Mouse (Mus musculus): ENCODE results near the gene Evx1. TPM values are rescaled to one million over a fixed set of nuclear protein-coding genes. Genes with fewer than 3 reads are reported as not detected.
"Not testable (repeated sequence)": the region's sequence is repeated elsewhere in the genome, so short reads cannot be mapped to it uniquely, and the experiment has no call there.

Gene Evx1
- total RNA-seq, 4 experiments from 2014 or later: not detected

DNA sequence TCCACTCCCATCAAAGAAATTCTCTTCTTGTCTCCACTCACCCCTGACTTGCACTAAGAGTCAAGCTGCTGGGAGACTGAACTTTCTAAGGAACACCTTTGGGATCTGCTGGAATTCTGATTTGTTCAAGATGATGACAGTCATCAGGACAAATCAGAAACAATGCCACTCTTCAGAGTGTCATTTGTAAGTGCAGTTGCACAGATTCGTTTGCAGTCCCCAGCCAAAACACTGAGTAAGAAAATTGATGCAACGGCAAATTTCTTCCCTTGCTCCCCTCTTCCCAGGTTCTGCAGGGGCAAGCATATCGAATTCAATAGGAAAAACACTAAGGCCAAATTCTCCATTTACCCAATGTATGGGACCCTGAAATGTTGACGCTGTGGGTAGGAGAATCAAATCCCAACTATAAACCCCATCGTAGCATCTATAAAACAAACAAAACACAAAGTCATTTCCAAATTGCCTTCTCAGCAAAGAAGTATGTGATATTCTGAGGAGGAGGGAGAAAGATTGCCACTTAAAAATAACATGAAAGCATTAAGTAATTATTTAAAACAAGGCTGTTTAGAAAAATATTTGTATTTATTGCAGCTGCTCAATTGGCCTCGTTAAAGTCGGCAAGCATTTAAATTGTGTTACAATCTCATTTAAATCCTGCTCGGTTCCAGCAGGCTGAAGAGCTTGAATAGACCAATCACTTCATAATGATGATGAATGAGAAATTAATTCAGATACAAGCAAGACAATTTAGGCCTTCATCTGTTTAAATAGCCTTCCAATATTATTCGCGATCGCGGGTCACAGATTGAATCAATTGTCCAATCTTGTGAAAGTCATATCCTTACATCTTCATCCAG, 7.9 kb downstream of the Evx1 start:
- no peak for DNase-seq (ENCODE audit: low spot score in 2 of 2)

DNA sequence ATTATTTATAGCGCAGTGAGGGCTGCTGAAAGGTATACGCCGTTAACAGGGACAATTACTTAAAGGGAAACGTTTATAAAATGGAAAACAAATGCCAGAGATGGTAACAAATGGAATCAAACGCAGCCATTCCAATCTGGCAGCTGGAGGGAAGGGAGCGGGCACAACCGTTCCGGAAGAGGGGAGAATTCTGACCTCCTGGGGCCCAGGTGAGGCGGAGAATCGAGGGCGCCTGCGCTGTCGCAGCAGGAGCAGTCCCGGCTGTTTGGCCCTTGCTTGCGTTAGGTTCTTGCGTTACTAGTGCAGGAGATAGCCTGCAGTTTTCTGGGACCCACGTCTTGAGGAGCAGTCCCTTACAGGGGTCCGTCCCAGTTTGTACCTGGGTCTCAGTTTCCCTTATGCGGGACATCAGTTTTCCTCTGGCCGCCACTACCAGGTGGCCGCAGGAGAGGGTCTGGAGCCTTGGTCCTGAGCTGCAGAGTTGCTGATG, 8.6 kb downstream of the Evx1 start:
- DNase-seq (ENCODE audit: low spot score in 2 of 2): no peak

DNA sequence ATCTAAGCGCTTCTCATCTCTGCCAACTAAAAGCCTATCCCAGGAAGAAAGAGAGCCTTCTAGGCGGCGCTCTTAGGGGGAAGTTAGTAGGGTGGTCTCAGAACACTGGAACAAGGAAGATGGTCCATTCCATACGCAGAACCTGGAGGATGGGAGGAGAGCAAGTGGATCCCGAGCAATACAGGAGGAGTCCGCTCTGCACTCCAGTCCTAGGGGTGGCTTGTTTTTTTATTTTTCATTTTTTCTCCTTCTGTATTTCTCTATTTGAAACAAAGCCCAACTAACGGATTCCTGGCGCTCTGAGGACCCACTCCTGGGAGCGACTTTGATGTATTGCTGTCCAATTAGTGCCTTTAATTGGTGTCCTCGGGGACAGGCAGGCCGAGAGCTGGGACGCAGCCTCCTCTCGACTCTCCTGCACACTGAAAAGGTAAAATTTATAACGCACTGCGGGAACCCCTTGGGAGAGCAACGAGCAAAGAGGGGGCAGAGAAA, 9.5 kb downstream of the Evx1 start:
- no peak for DNase-seq (ENCODE audit: low spot score in 2 of 2)

DNA sequence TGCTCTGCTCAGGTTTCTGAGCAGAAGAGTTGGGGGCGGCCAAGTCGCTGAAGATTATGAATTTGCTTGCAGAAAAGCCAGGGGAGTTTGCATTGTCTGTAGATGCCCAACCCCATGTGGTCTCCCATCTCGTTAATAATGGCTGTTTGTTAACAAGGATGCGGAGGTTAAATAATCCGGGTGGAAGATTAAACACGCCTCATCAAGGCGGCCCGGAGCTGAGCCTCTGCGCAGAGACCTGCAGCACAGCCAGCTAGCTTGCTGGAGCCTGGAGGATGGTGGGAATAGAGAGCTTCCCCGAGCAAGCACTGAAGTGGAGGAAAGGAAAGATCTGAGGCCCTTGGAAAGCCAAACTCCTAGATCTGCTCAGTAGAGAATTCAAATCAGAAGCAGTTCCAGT, 10.0 kb downstream of the Evx1 start:
- DNase-seq (ENCODE audit: low spot score in 2 of 2): no peak

DNA sequence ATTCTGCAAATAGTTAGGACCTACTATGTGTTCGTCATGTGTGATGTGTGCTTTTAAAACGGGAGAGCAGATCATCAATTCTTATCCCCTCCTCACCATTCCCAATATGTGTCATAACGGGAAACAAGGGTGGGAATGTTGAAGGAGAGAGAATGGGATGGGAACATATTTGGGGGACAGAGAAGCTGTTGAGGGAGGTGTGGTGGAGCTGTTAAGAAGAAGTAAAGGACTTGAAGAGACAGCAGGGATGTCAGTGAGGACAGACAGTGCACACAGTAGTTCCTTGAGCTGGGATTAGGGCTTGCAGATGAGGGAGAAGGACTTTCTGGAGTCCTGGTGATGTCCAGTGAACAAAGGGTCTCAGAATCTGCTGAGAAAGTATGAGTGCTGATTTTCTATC, 10.8 kb downstream of the Evx1 start:
- DNase-seq (ENCODE audit: low spot score in 2 of 2): no peak

DNA sequence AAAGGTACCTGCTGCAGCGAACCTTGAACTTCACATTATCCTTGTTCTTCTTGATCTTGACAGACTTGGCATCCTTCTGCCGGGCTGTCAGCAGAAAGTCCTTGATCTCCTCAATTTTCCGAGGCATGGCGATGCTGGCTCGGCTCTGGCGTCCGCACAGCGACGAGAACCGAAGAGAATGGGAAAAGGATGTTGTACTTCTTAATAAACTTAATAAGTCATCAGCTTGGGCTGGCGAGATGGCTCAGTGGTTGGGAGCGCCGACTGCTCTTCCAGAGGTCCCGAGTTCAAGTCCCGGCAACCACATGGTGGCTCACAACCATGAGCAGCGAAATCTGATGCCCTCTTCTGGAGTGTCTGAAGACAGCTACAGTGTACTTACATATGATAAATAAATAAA, 33.5 kb downstream of the Evx1 start:
- not testable (repeated sequence) for DNase-seq (ENCODE audit: low spot score in 2 of 2)

DNA sequence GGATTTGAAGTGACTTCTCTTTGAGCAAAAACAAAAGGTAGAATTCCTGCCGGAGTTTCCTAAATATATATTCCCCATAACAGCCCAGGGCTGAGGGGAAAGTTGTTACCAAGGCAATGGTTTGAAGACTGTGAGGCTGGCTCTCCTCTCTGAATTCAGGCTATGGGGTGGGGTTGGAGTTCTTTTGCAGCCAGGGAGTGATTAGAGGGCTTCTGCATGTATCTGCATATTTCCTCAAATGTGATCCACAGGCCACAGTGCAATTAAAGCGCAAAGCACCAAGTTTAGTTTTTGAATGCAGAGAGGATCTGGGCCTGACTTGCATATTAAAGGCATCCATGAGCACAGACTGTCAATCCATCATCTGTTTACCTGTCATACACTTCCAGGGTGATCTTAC, 52.7 kb downstream of the Evx1 start:
- DNase-seq (ENCODE audit: low spot score in 2 of 2): no peak

DNA sequence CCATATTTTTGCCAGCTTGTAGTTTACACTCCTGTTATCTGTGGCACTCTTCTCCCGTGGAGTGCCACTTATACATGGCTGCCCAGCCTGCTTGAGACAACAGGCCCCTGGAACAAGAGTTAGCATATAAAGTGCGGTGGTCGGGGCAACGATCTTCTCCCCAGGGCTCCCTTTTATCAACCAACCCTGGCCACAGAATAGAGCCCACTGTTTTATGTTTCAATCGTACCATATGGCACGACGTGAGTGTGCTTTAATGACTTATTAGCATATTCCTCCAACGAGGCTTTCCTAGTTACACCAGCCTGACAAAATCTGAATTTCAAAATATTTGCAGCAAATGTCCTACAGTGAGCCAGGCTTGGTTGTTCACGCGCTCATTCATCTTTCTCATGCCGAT, 53.2 kb downstream of the Evx1 start:
- DNase-seq (ENCODE audit: low spot score in 2 of 2): no peak

DNA sequence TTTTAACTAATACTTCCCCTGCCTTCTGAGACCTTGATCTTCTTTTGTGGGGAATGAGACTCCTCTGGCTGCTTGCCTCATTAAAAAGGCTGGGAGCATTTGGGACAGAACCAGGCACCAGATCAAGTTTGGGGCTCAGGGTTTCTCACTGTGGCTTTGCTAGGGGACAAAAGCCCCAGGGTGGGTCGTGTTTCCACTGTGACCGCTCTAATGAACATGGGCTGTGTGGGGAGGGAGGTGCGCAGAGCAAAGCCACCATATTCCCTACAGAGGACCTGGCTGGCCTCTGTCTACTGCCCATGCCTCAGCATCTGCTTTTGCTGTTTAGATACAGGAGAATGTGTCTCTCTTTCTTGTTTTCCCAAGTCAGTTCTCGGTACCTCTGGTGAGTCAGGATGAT, 53.8 kb downstream of the Evx1 start:
- no peak for DNase-seq (ENCODE audit: low spot score in 2 of 2)

Other genes with a start within 250 kb of the Evx1 start
- not detected for gene Hoxa1, start 155.2 kb upstream of the Evx1 start, total RNA-seq (2022)
- not detected for gene Hoxa2, start 148.7 kb upstream of the Evx1 start, total RNA-seq (2022)
- not detected for gene 5730596B20Rik, start 136.0 kb upstream of the Evx1 start, total RNA-seq (2022)
- gene Hoxa4, start 121.7 kb upstream of the Evx1 start, total RNA-seq (2022): not detected
- not detected for gene Hoxa5, start 108.9 kb upstream of the Evx1 start, total RNA-seq (2022)
- gene Hoxa6, start 104.8 kb upstream of the Evx1 start, total RNA-seq (2022): not detected
- gene Hoxa3, start 100.2 kb upstream of the Evx1 start, total RNA-seq (2022): not detected
- gene Gm28308, start 100.2 kb upstream of the Evx1 start, total RNA-seq (2022): not detected
- not detected for gene Hoxa7, start 91.6 kb upstream of the Evx1 start, total RNA-seq (2022)
- gene Hoxa9, start 82.4 kb upstream of the Evx1 start, total RNA-seq (2022): not detected
- gene Hoxa10, start 72.6 kb upstream of the Evx1 start, total RNA-seq (2022): not detected
- gene Hoxa11, start 67.7 kb upstream of the Evx1 start, total RNA-seq (2022): not detected
- not detected for gene Hoxa13, start 52.6 kb upstream of the Evx1 start, total RNA-seq (2022)